ENCODE assay signal across 9 mouse cellular contexts in genomic region chr3:82362452-82362851, GRCm38 (mm10). TPM values are rescaled to one million over a fixed set of nuclear protein-coding genes. Genes with fewer than 3 reads are reported as not detected.
DNase-seq lines count a peak whose midpoint lies in the region; ATAC-seq and TF ChIP-seq lines count a peak whose summit lies in the region.
"Had no signal": no experiment of that assay in that cellular context is flagged by ENCODE, and none has a peak within 500 bp of the region (broad histone marks: within the 10 kb centered on the region; RNA-seq: fewer than 3 reads in every experiment).

No protein-coding gene starts in this region.

- intact Hi-C loops in gastrocnemius, postnatal 36 days (cut with DNase I): loop anchor here (10.0 kb wide), 2 partner anchors 362 to 692 kb away; partner anchors contain the start of gene Plrg1

- peaks cover 28% of the 10 kb centered on the region for H3K36me3 ChIP-seq in hindbrain, embryonic 10.5 days
- peaks cover 15% of the 10 kb centered on the region for H3K36me3 ChIP-seq in hindbrain, embryonic 16.5 days (ENCODE audit: control insufficient read depth, insufficient read depth, low read length)
- no peaks in the 10 kb centered on the region for H3K36me3 ChIP-seq in thymus, adult 2 months (ENCODE audit: control insufficient read depth, insufficient read depth, low read length)
- H3K36me3 ChIP-seq in hindbrain, postnatal 0 days (ENCODE audit: insufficient read depth, low read length): peaks cover 16% of the 10 kb centered on the region; the same call in 1 of the 2 replicates
- H3K36me3 ChIP-seq: liver, embryonic 15.5 days had no signal

- TF ChIP-seq POLR2A in thymus, adult 2 months (IDR thresholded peaks at IDR 0.05; ENCODE audit: control insufficient read depth, extremely low read depth, insufficient read depth, low read length, poor library complexity): no peak

- H3K27me3 ChIP-seq in hindbrain, embryonic 10.5 days (ENCODE audit: insufficient read depth, poor library complexity, severe bottlenecking): no peaks in the 10 kb centered on the region
- H3K27me3 ChIP-seq in hindbrain, embryonic 16.5 days (replicated peaks; ENCODE audit: control insufficient read depth, insufficient read depth, low read length): no peaks in the 10 kb centered on the region
- no peaks in the 10 kb centered on the region for H3K27me3 ChIP-seq in thymus, adult 2 months (ENCODE audit: control insufficient read depth, insufficient read depth, low read length)
- H3K27me3 ChIP-seq in hindbrain, postnatal 0 days (ENCODE audit: insufficient read depth, low read length): no peaks in the 10 kb centered on the region

- no peak overlapping the region for H3K4me2 ChIP-seq in hindbrain, embryonic 16.5 days (ENCODE audit: low read length)
- no peak overlapping the region for H3K4me2 ChIP-seq in hindbrain, postnatal 0 days (ENCODE audit: low read depth, low read length)
- H3K4me2 ChIP-seq: liver, embryonic 15.5 days had no signal

- 49% methylated on average over 4 of the region's 4 CpGs for WGBS in hindbrain, embryonic 10.5 days
- 45% methylated on average over 4 of the region's 4 CpGs for WGBS in hindbrain, embryonic 16.5 days
- WGBS in thymus, adult 2 months: 12% methylated on average over 4 of the region's 4 CpGs
- 44% methylated on average over 4 of the region's 4 CpGs for WGBS in hindbrain, postnatal 0 days

- peaks cover 10% of the 10 kb centered on the region; the same call in 1 of the 2 replicates for H3K4me1 ChIP-seq in hindbrain, embryonic 10.5 days (replicated peaks)
- peaks cover 8% of the 10 kb centered on the region for H3K4me1 ChIP-seq in hindbrain, embryonic 16.5 days (ENCODE audit: control insufficient read depth, insufficient read depth, low read depth, low read length)
- peaks cover 9% of the 10 kb centered on the region for H3K4me1 ChIP-seq in thymus, adult 2 months (replicated peaks; ENCODE audit: control insufficient read depth, insufficient read depth, low read length)
- H3K4me1 ChIP-seq in hindbrain, postnatal 0 days (ENCODE audit: insufficient read depth, low read length): 0 out of 2 replicates have a peak, but pooled peaks cover 6% of the 10 kb centered on the region

- peak; percentile 26 for DNase-seq in hindbrain, embryonic 10.5 days (ENCODE audit: low spot score)
- DNase-seq in thymus, adult 2 months: peak; percentile 11
- DNase-seq in thymus, postnatal 36 days: no peak
- peak; percentile 69 for DNase-seq in hindbrain, postnatal 0 days (ENCODE audit: low spot score)
- DNase-seq in yolk sac, embryonic 10.5 days (ENCODE audit: low spot score): peak; percentile 10
- no peak for DNase-seq in gastrocnemius, postnatal 36 days

- TF ChIP-seq CTCF in thymus, adult 2 months (IDR thresholded peaks at IDR 0.05; ENCODE audit: borderline replicate concordance, control insufficient read depth, extremely low read depth, insufficient read depth, low read length, poor library complexity): peak; percentile 37; the same call in 1 of the 2 replicates
- TF ChIP-seq CTCF in hindbrain, postnatal 0 days (IDR thresholded peaks at IDR 0.05; ENCODE audit: low read depth): peak; percentile 75

- no peak for ATAC-seq in hindbrain, embryonic 16.5 days
- ATAC-seq in hindbrain, postnatal 0 days: no peak
- no peak for ATAC-seq in erythroblast, adult 5-6 weeks (replicated peaks; ENCODE audit: low FRiP score, poor library complexity, severe bottlenecking)

- no peak overlapping the region for H3K4me3 ChIP-seq in hindbrain, embryonic 10.5 days
- no peak overlapping the region for H3K4me3 ChIP-seq in hindbrain, embryonic 16.5 days (ENCODE audit: low read length)
- H3K4me3 ChIP-seq in thymus, adult 2 months (ENCODE audit: control insufficient read depth, insufficient read depth, low read length): no peak overlapping the region
- H3K4me3 ChIP-seq in hindbrain, postnatal 0 days (ENCODE audit: low read length): no peak overlapping the region
- H3K4me3 ChIP-seq: liver, embryonic 15.5 days had no signal

- no peak overlapping the region for H3K27ac ChIP-seq in hindbrain, embryonic 10.5 days
- H3K27ac ChIP-seq in hindbrain, embryonic 16.5 days (ENCODE audit: low read depth, low read length): no peak overlapping the region
- H3K27ac ChIP-seq in thymus, adult 2 months (ENCODE audit: control insufficient read depth, insufficient read depth, low read length): no peak overlapping the region
- H3K27ac ChIP-seq in hindbrain, postnatal 0 days: no peak overlapping the region
- H3K27ac ChIP-seq: liver, embryonic 15.5 days had no signal

- no peak overlapping the region for H3K9ac ChIP-seq in hindbrain, embryonic 16.5 days (ENCODE audit: low read depth, low read length)
- no peak overlapping the region for H3K9ac ChIP-seq in hindbrain, postnatal 0 days (replicated peaks; ENCODE audit: low read length)
- H3K9ac ChIP-seq: liver, embryonic 15.5 days had no signal

- H3K9me3 ChIP-seq in hindbrain, embryonic 10.5 days: no peaks in the 10 kb centered on the region
- no peaks in the 10 kb centered on the region for H3K9me3 ChIP-seq in hindbrain, embryonic 16.5 days (ENCODE audit: control insufficient read depth, low read length)
- H3K9me3 ChIP-seq in hindbrain, postnatal 0 days (ENCODE audit: low read length): no peaks in the 10 kb centered on the region
- H3K9me3 ChIP-seq: liver, embryonic 15.5 days had no signal

RNA-seq across cellular contexts. Expression of gene Map9, which starts 4.6 kb away (rescaled TPM):
- 6.9 TPM in 2 replicates for polyA plus RNA-seq in hindbrain, embryonic 10.5 days (2016; fragmentation: Nextera tagmentation; extraction: Ambion mirVana)
- 108 and 122 TPM in 2 replicates for polyA plus RNA-seq in hindbrain, embryonic 16.5 days (2015; fragmentation: Nextera tagmentation; extraction: Ambion mirVana)
- 0.40 and 0.49 TPM in 2 replicates for polyA plus RNA-seq in thymus, adult 2 months (2012; rRNA removed)
- total RNA-seq in hindbrain, postnatal 0 days (2014; rRNA removed): 47.8 and 53.3 TPM in 2 replicates
- 109 and 118 TPM in 2 replicates for polyA plus RNA-seq in hindbrain, postnatal 0 days (2015; fragmentation: Nextera tagmentation; extraction: Ambion mirVana)
- not detected in 2 replicates for total RNA-seq in erythroblast, adult 5-6 weeks (2015; ENCODE audit: low replicate concordance)
- not detected in 2 replicates for total RNA-seq in erythroblast, adult 5-6 weeks (2017; ENCODE audit: low replicate concordance)
- 1 to 10 TPM; 2.3 to 3.1 TPM for total RNA-seq in gastrocnemius, postnatal 36 days (2021)

Comparison
In these comparisons a context has a peak if more than half of its experiments do, and no peak if none do; other contexts are left out.
1. DNase-seq: peak in hindbrain, embryonic 10.5 days (single experiment), thymus, adult 2 months (single experiment), hindbrain, postnatal 0 days (single experiment) and yolk sac, embryonic 10.5 days (single experiment); none in thymus, postnatal 36 days (0 of 2) and gastrocnemius, postnatal 36 days (0 of 2).
2. RNA of gene Map9, which starts 4.6 kb away (polyA plus RNA-seq): 108 to 122 TPM in hindbrain, embryonic 16.5 days and 109 to 118 TPM in hindbrain, postnatal 0 days; 6.9 TPM in hindbrain, embryonic 10.5 days and 0.40 to 0.49 TPM in thymus, adult 2 months; every median in the first group is over 10 times any median in the second.